Mouse (Mus musculus) olfactory bulb, adult 2 months (tissue): ENCODE results near the gene Slc27a4.

Source experiments
- CTCF ChIP-seq: fragments of 200-500 bp; IDR thresholded peaks from 2 replicates; pipeline ENCODE4 v1.5.1; 2012; ENCODE audit warnings: low read depth, mild to moderate bottlenecking, low read length, moderate library complexity; ENCODE audit not compliant: insufficient read depth
- POLR2A ChIP-seq: fragments of 200-500 bp; IDR thresholded peaks from 2 replicates; pipeline ENCODE4 v1.6.1; 2012; ENCODE audit warnings: mild to moderate bottlenecking, low read depth, low read length, moderate library complexity; ENCODE audit not compliant: insufficient read depth

GRCm38 (mm10) chr2:29857341-29857740, 54.9 kb downstream of the Slc27a4 start:
- TF ChIP-seq CTCF (no peak), POLR2A (no peak)
